Mouse (Mus musculus): ENCODE measurements around the gene Gm17359.

GRCm38 (mm10) chr3:79446124-79446523 is 109.7 kb downstream of the Gm17359 start:
- no peak for TF ChIP-seq CTCF (IDR thresholded peaks at IDR 0.05; ENCODE audit: low read depth)
- TF ChIP-seq EP300 (IDR thresholded peaks at IDR 0.05; ENCODE audit: low read depth): no peak

Data from heart, postnatal 0 days (tissue).